Mouse (Mus musculus): ENCODE results near the gene Cdhr2.

GRCm38 (mm10) chr13:54663999-54664398 is 37.3 kb upstream of the Cdhr2 start:
- TF ChIP-seq EP300 (optimal IDR thresholded peaks at IDR 0.05): no peak
- TF ChIP-seq CTCF (IDR thresholded peaks at IDR 0.05; ENCODE audit: low read depth): no peak

Data from stomach, postnatal 0 days (tissue).